Comparison of ENCODE assay signal across 12 mouse cellular contexts in the genomic region with DNA sequence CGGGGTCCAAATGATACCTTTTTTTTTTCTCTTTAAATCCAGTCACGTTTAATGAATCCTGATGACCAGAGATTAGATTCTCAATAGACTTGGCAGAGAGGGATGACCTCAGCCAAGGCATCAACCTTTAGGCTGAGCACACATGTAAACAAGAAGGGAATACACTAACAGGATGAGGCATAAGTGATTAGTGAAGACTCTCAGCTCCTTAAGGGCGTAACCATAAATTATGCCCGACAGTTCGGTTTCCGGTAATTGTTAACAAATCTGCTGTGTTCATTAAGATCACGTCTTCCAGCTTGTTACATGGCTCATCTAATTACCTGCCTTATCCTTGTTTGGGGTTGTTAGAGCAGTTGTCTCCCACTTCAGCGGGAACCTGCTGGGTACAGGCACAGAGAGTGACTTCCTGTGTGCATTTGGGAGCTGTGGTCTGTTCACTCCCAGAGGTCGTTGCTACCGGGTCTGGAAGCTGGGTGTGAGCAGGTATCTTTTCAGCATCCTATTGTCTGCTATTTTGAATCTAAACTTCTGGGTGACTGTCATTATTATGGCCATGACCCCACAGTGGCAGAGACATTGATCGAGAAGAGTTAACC.
DNase-seq lines count a peak whose midpoint lies in the region; ATAC-seq and TF ChIP-seq lines count a peak whose summit lies in the region.
"Had no signal": no experiment of that assay in that cellular context is flagged by ENCODE, and none has a peak within 500 bp of the region (broad histone marks: within the 10 kb centered on the region; RNA-seq: fewer than 3 reads in every experiment).

No protein-coding gene starts in this region.

- no peak for TF ChIP-seq CTCF in kidney, adult 2 months (conservative IDR thresholded peaks at IDR 0.05; ENCODE audit: insufficient read depth, insufficient read length, low read depth, low read length)

- WGBS in kidney, adult 2 months: 27% methylated on average over 11 of the region's 11 CpGs
- WGBS in lung, embryonic 15.5 days: 43% methylated on average over 11 of the region's 11 CpGs
- 76% methylated on average over 11 of the region's 11 CpGs for WGBS in midbrain, embryonic 13.5 days
- WGBS in midbrain, embryonic 15.5 days: 68% methylated on average over 11 of the region's 11 CpGs

- peak; percentile 3 to 26 for DNase-seq in lung, adult 18-20 months
- no peak for DNase-seq in lung, postnatal 14 days
- DNase-seq in kidney, adult 2 months: peak; percentile 49
- no peak for DNase-seq in layer of hippocampus, adult 8-10 months (ENCODE audit: low spot score in 2 of 2)
- DNase-seq: right cerebral cortex, adult 18-20 months; thymus, postnatal 4 days had no signal

- no peaks in the 10 kb centered on the region for H3K27me3 ChIP-seq in kidney, adult 2 months (replicated peaks; ENCODE audit: control insufficient read depth, insufficient read depth, low read length)
- no peaks in the 10 kb centered on the region for H3K27me3 ChIP-seq in lung, embryonic 15.5 days
- H3K27me3 ChIP-seq in midbrain, embryonic 13.5 days: no peaks in the 10 kb centered on the region
- H3K27me3 ChIP-seq in midbrain, embryonic 15.5 days (replicated peaks): no peaks in the 10 kb centered on the region
- H3K27me3 ChIP-seq: hindbrain, embryonic 13.5 days had no signal

- H3K9me3 ChIP-seq in lung, embryonic 15.5 days: no peaks in the 10 kb centered on the region
- H3K9me3 ChIP-seq in midbrain, embryonic 13.5 days: no peaks in the 10 kb centered on the region
- no peaks in the 10 kb centered on the region for H3K9me3 ChIP-seq in midbrain, embryonic 15.5 days
- H3K9me3 ChIP-seq: hindbrain, embryonic 13.5 days had no signal

- TF ChIP-seq POLR2A in kidney, adult 2 months (IDR thresholded peaks at IDR 0.05; ENCODE audit: low read depth, low read length): no peak

- ATAC-seq in lung, embryonic 15.5 days (ENCODE audit: borderline replicate concordance, extremely low read depth, low FRiP score, low TSS enrichment): 0 out of 2 replicates have a peak, but pooled peaks have one; percentile 19
- no peak; the same call in 1 of the 2 replicates for ATAC-seq in midbrain, embryonic 13.5 days
- no peak for ATAC-seq in midbrain, embryonic 15.5 days (replicated peaks)

- no peak overlapping the region for H3K9ac ChIP-seq in lung, embryonic 15.5 days
- no peak overlapping the region for H3K9ac ChIP-seq in midbrain, embryonic 13.5 days (replicated peaks)
- no peak overlapping the region for H3K9ac ChIP-seq in midbrain, embryonic 15.5 days
- H3K9ac ChIP-seq: hindbrain, embryonic 13.5 days had no signal

- peak overlapping the region; percentile 27 for H3K27ac ChIP-seq in kidney, adult 2 months (ENCODE audit: insufficient read depth, low read depth, low read length)
- H3K27ac ChIP-seq in lung, embryonic 15.5 days: peak overlapping the region; percentile 73
- H3K27ac ChIP-seq in midbrain, embryonic 13.5 days: no peak overlapping the region
- no peak overlapping the region for H3K27ac ChIP-seq in midbrain, embryonic 15.5 days
- H3K27ac ChIP-seq: hindbrain, embryonic 13.5 days had no signal

- no peak overlapping the region; the same call in 1 of the 2 replicates for H3K4me2 ChIP-seq in lung, embryonic 15.5 days
- no peak overlapping the region for H3K4me2 ChIP-seq in midbrain, embryonic 13.5 days (replicated peaks)
- H3K4me2 ChIP-seq in midbrain, embryonic 15.5 days: no peak overlapping the region
- H3K4me2 ChIP-seq: hindbrain, embryonic 13.5 days had no signal

- no peak overlapping the region for H3K4me3 ChIP-seq in kidney, adult 2 months (ENCODE audit: insufficient read depth, low read depth, low read length)
- H3K4me3 ChIP-seq in lung, embryonic 15.5 days: no peak overlapping the region
- H3K4me3 ChIP-seq in midbrain, embryonic 13.5 days (replicated peaks): no peak overlapping the region
- H3K4me3 ChIP-seq in midbrain, embryonic 15.5 days: no peak overlapping the region
- H3K4me3 ChIP-seq: erythroblast, embryonic 14.5 days; hindbrain, embryonic 13.5 days; layer of hippocampus, adult 2 months had no signal

- H3K4me1 ChIP-seq in kidney, adult 2 months (ENCODE audit: control insufficient read depth, insufficient read depth, low read length): no peaks in the 10 kb centered on the region
- peaks cover 17% of the 10 kb centered on the region; the same call in 1 of the 2 replicates for H3K4me1 ChIP-seq in lung, embryonic 15.5 days
- 0 out of 2 replicates have a peak, but pooled peaks cover 5% of the 10 kb centered on the region for H3K4me1 ChIP-seq in midbrain, embryonic 13.5 days (replicated peaks)
- no peaks in the 10 kb centered on the region; the same call in 1 of the 2 replicates for H3K4me1 ChIP-seq in midbrain, embryonic 15.5 days

- H3K36me3 ChIP-seq in kidney, adult 2 months (ENCODE audit: control insufficient read depth, insufficient read depth, low read length): no peaks in the 10 kb centered on the region
- no peaks in the 10 kb centered on the region for H3K36me3 ChIP-seq in lung, embryonic 15.5 days
- no peaks in the 10 kb centered on the region for H3K36me3 ChIP-seq in midbrain, embryonic 13.5 days
- no peaks in the 10 kb centered on the region for H3K36me3 ChIP-seq in midbrain, embryonic 15.5 days (replicated peaks)
- H3K36me3 ChIP-seq: hindbrain, embryonic 13.5 days had no signal

Comparison
In these comparisons a context has a peak if more than half of its experiments do, and no peak if none do; other contexts are left out.
1. DNase-seq: peak in lung, adult 18-20 months (2 of 2) and kidney, adult 2 months (single experiment); none in lung, postnatal 14 days (single experiment) and layer of hippocampus, adult 8-10 months (0 of 2).
2. H3K27ac ChIP-seq: peak in kidney, adult 2 months (single experiment) and lung, embryonic 15.5 days (single experiment); none in midbrain, embryonic 13.5 days (single experiment) and midbrain, embryonic 15.5 days (single experiment).